Mouse (Mus musculus) lung, postnatal 0 days (tissue): ENCODE results near the gene Exoc3l. TPM values are rescaled to one million over a fixed set of nuclear protein-coding genes. Genes with fewer than 3 reads are reported as not detected.
A peak's percentile ranks its signal among the peaks of the same experiment; 100 is the strongest.

ENCODE experiments used
- ATAC-seq: fragments of 200-750 bp; cut with Nextera tagmentation; 2 replicates; pipeline ENCODE4 v1.8.0; 2017; ENCODE audit warnings: moderate library complexity
- DNase-seq: peaks from one replicate; pipeline ENCODE4 v3.0.0-alpha.2; 2016; ENCODE audit warnings: low spot score
- H3K27ac ChIP-seq: fragments of 300-500 bp; sonication (generic); 2 replicates; pipeline ENCODE4 v1.5.1; 2014; ENCODE audit warnings: antibody characterized with exemption, mild to moderate bottlenecking, low read length, mixed read lengths
- H3K27me3 ChIP-seq: fragments of 300-500 bp; sonication (generic); replicated peaks from 2 replicates; pipeline ENCODE4 v1.6.1; 2014; ENCODE audit warnings: low read length, mixed read lengths; ENCODE audit not compliant: insufficient read depth
- H3K36me3 ChIP-seq: fragments of 300-500 bp; sonication (generic); 2 replicates; pipeline ENCODE4 v1.6.1; 2014; ENCODE audit warnings: low read length, mixed read lengths; ENCODE audit not compliant: insufficient read depth
- H3K4me1 ChIP-seq: fragments of 300-500 bp; sonication (generic); 2 replicates; pipeline ENCODE4 v1.6.1; 2014; ENCODE audit warnings: antibody characterized with exemption, low read depth, low read length, mixed read lengths; ENCODE audit not compliant: insufficient read depth
- H3K4me2 ChIP-seq: fragments of 300-500 bp; sonication (generic); replicated peaks from 2 replicates; pipeline ENCODE4 v1.6.1; 2014; ENCODE audit warnings: low read depth, mild to moderate bottlenecking, low read length, moderate library complexity, mixed read lengths
- H3K4me3 ChIP-seq: fragments of 300-500 bp; sonication (generic); 2 replicates; pipeline ENCODE4 v1.5.1; 2014; ENCODE audit warnings: low read depth, low read length
- H3K9ac ChIP-seq: fragments of 300-500 bp; sonication (generic); replicated peaks from 2 replicates; pipeline ENCODE4 v1.6.1; 2014; ENCODE audit warnings: low read depth, mild to moderate bottlenecking
- H3K9me3 ChIP-seq: fragments of 300-500 bp; sonication (generic); 2 replicates; pipeline ENCODE4 v1.6.1; 2016; ENCODE audit warnings: low read length, mixed read lengths
- CTCF ChIP-seq: IDR thresholded peaks from 2 replicates; pipeline ENCODE4 v1.5.1; 2016; ENCODE audit warnings: antibody characterized with exemption, mild to moderate bottlenecking
- EP300 ChIP-seq: IDR thresholded peaks from 2 replicates; pipeline ENCODE4 v1.6.1; 2016; ENCODE audit warnings: antibody characterized with exemption, mild to moderate bottlenecking, control low read depth
- WGBS: fragments of 180-500 bp; shearing (Covaris S2); extraction: QIAGEN DNeasy Blood & Tissue Kit; methylation state at CpG from one replicate; pipeline ENCODE4 v1.1.7; 2014; 5-methylcytosine and 5-hydroxymethylcytosine counted together
- polyA plus RNA-seq: library from polyadenylated mRNA; unstranded; fragments of >200 nt; fragmentation: Nextera tagmentation; extraction: Ambion mirVana; gene quantifications from 2 replicates; pipeline ENCODE4 v1.2.1, GENCODE M21; 2015

Exoc3l gene
- polyA plus RNA-seq, 1 experiment from 2014 or later: 34.6 TPM

GRCm38 (mm10) chr8:105330325-105330724 lies 34.4 kb upstream of the Exoc3l start:
- TF ChIP-seq CTCF: no peak
- TF ChIP-seq EP300: no peak
- H3K4me1 ChIP-seq: peaks cover 4% of the 10 kb centered on the region; the same call in 1 of the 2 replicates
- no peak overlapping the region for H3K4me3 ChIP-seq
- H3K27ac ChIP-seq: no peak overlapping the region
- no peak overlapping the region for H3K4me2 ChIP-seq
- H3K9ac ChIP-seq: no peak overlapping the region
- no peak for DNase-seq
- peaks cover 62% of the 10 kb centered on the region for H3K36me3 ChIP-seq
- no peak for ATAC-seq
- H3K9me3 ChIP-seq: no peaks in the 10 kb centered on the region
- no peaks in the 10 kb centered on the region for H3K27me3 ChIP-seq
- 91% methylated on average over 12 of the region's 12 CpGs for WGBS

- peak overlapping the region; percentile 79 for H3K4me2 ChIP-seq
- peak overlapping the region; percentile 84 for H3K9ac ChIP-seq
- TF ChIP-seq CTCF (no peak), EP300 (no peak)
- H3K4me3 ChIP-seq: peak overlapping the region; percentile 82
- peak overlapping the region; percentile 80 for H3K27ac ChIP-seq
- H3K27me3 ChIP-seq: no peaks in the 10 kb centered on the region
- peaks cover 35% of the 10 kb centered on the region for H3K36me3 ChIP-seq
- DNase-seq (no peak), ATAC-seq (no peak)
- 21% methylated on average over 6 of the region's 6 CpGs for WGBS
- peaks cover 8% of the 10 kb centered on the region; the same call in 1 of the 2 replicates for H3K4me1 ChIP-seq
- H3K9me3 ChIP-seq: no peaks in the 10 kb centered on the region
These were observed 31.1 kb upstream of the Exoc3l start for GRCm38 (mm10) chr8:105326968-105327367.

GRCm38 (mm10) chr8:105326141-105326672 lies 30.3 kb upstream of the Exoc3l start, which contains the start of the genes Lrrc29 and Tmem208:
Gene Lrrc29, minus strand, starts transcription at chr8:105326278.
Gene Tmem208, plus strand, starts transcription at chr8:105326354.
- Histone ChIP-seq H3K27ac (peak within 1 kb of the TSS; percentile 80), H3K4me1 (peaks cover 8% of the 10 kb centered on the region; the same call in 1 of the 2 replicates), H3K36me3 (peaks cover 27% of the 10 kb centered on the region), H3K4me2 (peak within 1 kb of the TSS; percentile 79), H3K9ac (peak within 1 kb of the TSS; percentile 84), H3K9me3 (no peaks in the 10 kb centered on the region), H3K27me3 (no peaks in the 10 kb centered on the region), H3K4me3 (peak within 1 kb of the TSS; percentile 82)
- no peak for TF ChIP-seq EP300
- TF ChIP-seq CTCF: peak; percentile 81
- ATAC-seq (peak; percentile 92), DNase-seq (peak; percentile 99)
- WGBS: under 1% methylated on average over 36 of the region's 36 CpGs

GRCm38 (mm10) chr8:105325641-105326093 lies 29.8 kb upstream of the Exoc3l start:
- no peaks in the 10 kb centered on the region for H3K9me3 ChIP-seq
- H3K27ac ChIP-seq: peak overlapping the region; percentile 80
- no peak for TF ChIP-seq EP300
- no peak for TF ChIP-seq CTCF
- H3K27me3 ChIP-seq: no peaks in the 10 kb centered on the region
- peaks cover 8% of the 10 kb centered on the region; the same call in 1 of the 2 replicates for H3K4me1 ChIP-seq
- peak overlapping the region; percentile 82 for H3K4me3 ChIP-seq
- WGBS: under 1% methylated on average over 12 of the region's 12 CpGs
- ATAC-seq (peak; percentile 19), DNase-seq (no peak)
- H3K36me3 ChIP-seq: peaks cover 24% of the 10 kb centered on the region
- H3K4me2 ChIP-seq: peak overlapping the region; percentile 79
- H3K9ac ChIP-seq: peak overlapping the region; percentile 84

- no peak for TF ChIP-seq EP300
- no peak for TF ChIP-seq CTCF
- no peak overlapping the region for H3K27ac ChIP-seq
- H3K9me3 ChIP-seq: no peaks in the 10 kb centered on the region
- H3K27me3 ChIP-seq: no peaks in the 10 kb centered on the region
- ATAC-seq: no peak
- H3K9ac ChIP-seq: no peak overlapping the region
- 85% methylated on average over 4 of the region's 4 CpGs for WGBS
- H3K36me3 ChIP-seq: no peaks in the 10 kb centered on the region
- H3K4me2 ChIP-seq: no peak overlapping the region
- DNase-seq: no peak
- H3K4me1 ChIP-seq: peaks cover 8% of the 10 kb centered on the region; the same call in 1 of the 2 replicates
- H3K4me3 ChIP-seq: no peak overlapping the region
These were observed 27.3 kb upstream of the Exoc3l start for GRCm38 (mm10) chr8:105323183-105323582.

GRCm38 (mm10) chr8:105318662-105319190 lies 22.8 kb upstream of the Exoc3l start:
- H3K9me3 ChIP-seq: no peaks in the 10 kb centered on the region
- H3K27ac ChIP-seq: peak overlapping the region; percentile 78
- no peak overlapping the region for H3K4me3 ChIP-seq
- 57% methylated on average over 11 of the region's 11 CpGs for WGBS
- ATAC-seq (peak; percentile 77), DNase-seq (peak; percentile 85)
- H3K4me1 ChIP-seq: no peaks in the 10 kb centered on the region; the same call in 1 of the 2 replicates
- no peaks in the 10 kb centered on the region for H3K27me3 ChIP-seq
- TF ChIP-seq EP300 (no peak), CTCF (no peak)
- no peak overlapping the region for H3K4me2 ChIP-seq
- no peak overlapping the region for H3K9ac ChIP-seq
- no peaks in the 10 kb centered on the region; the same call in 1 of the 2 replicates for H3K36me3 ChIP-seq
